10 mouse cellular contexts compared by ENCODE assay signal in genomic region chr9:55382441-55382840, GRCm38 (mm10). TPM values are rescaled to one million over a fixed set of nuclear protein-coding genes. Genes with fewer than 3 reads are reported as not detected.
DNase-seq lines count a peak whose midpoint lies in the region; ATAC-seq and TF ChIP-seq lines count a peak whose summit lies in the region.
"Had no signal": no experiment of that assay in that cellular context is flagged by ENCODE, and none has a peak within 500 bp of the region (broad histone marks: within the 10 kb centered on the region; RNA-seq: fewer than 3 reads in every experiment).

No protein-coding gene starts in this region.

- no peak overlapping the region for H3K9ac ChIP-seq in limb, embryonic 14.5 days (ENCODE audit: low read depth, low read length, severe bottlenecking)

- H3K4me1 ChIP-seq in limb, embryonic 14.5 days (ENCODE audit: control insufficient read depth, insufficient read depth, low read length) = no peaks in the 10 kb centered on the region

- H3K36me3 ChIP-seq in limb, embryonic 14.5 days (ENCODE audit: control insufficient read depth, insufficient read depth, low read length) = no peaks in the 10 kb centered on the region
- H3K36me3 ChIP-seq in splenic B cell, adult 2 months (ENCODE audit: control insufficient read depth, insufficient read depth, low read length, poor library complexity, severe bottlenecking) = no peaks in the 10 kb centered on the region

- peak; percentile 36 to 43 for DNase-seq in adrenal gland, adult 18-20 months (ENCODE audit: low spot score in 2 of 2)
- no peak for DNase-seq in adrenal gland, adult 2 months
- peak; percentile 21 to 36 for DNase-seq in left cerebral cortex, adult 18-20 months (ENCODE audit: low spot score in 2 of 2)
- no peak for DNase-seq in left cerebral cortex, postnatal 36 days (ENCODE audit: low spot score in 2 of 2)
- peak; percentile 38 for DNase-seq in WW6 (ENCODE audit: low read depth, low spot score)
- peak; percentile 76 for DNase-seq in embryo, embryonic 10 days (ENCODE audit: low spot score)
- peak; percentile 37 for DNase-seq in limb, embryonic 14.5 days (ENCODE audit: low spot score)
- DNase-seq in splenic B cell, adult 2 months (ENCODE audit: low read depth, low spot score) = peak; percentile 58

- WGBS in limb, embryonic 14.5 days = 28% methylated on average over 5 of the region's 5 CpGs

- H3K9me3 ChIP-seq in limb, embryonic 14.5 days (ENCODE audit: control insufficient read depth, low read length) = no peaks in the 10 kb centered on the region

- no peaks in the 10 kb centered on the region for H3K27me3 ChIP-seq in limb, embryonic 14.5 days (ENCODE audit: control insufficient read depth, insufficient read depth, low read length)
- no peaks in the 10 kb centered on the region for H3K27me3 ChIP-seq in splenic B cell, adult 2 months (ENCODE audit: control insufficient read depth, insufficient read depth, low read length, poor library complexity, severe bottlenecking)

- no peak for TF ChIP-seq POLR2A in limb, embryonic 14.5 days (IDR thresholded peaks at IDR 0.05; ENCODE audit: borderline replicate concordance, extremely low read depth, insufficient read depth, insufficient read length)

- ATAC-seq in limb, embryonic 14.5 days (ENCODE audit: low FRiP score, low read depth) = no peak

- H3K4me3 ChIP-seq in limb, embryonic 14.5 days (replicated peaks; ENCODE audit: low read length) = no peak overlapping the region
- H3K4me3 ChIP-seq: megakaryocyte, embryonic 14.5 days had no signal

- H3K27ac ChIP-seq in limb, embryonic 14.5 days (replicated peaks; ENCODE audit: low read depth, low read length) = no peak overlapping the region

- no peak overlapping the region for H3K4me2 ChIP-seq in limb, embryonic 14.5 days (replicated peaks; ENCODE audit: low read depth, low read length, severe bottlenecking)

- intact Hi-C loops in left cerebral cortex, postnatal 36 days (cut with DNase I) = no loop called here

RNA-seq across cellular contexts. Expression of gene Tmem266, which starts 55.7 kb away (rescaled TPM):
- under 1 TPM; 0.80 to 0.93 TPM for total RNA-seq in adrenal gland, adult 18-20 months (2021)
- 1 to 10 TPM in 1 of 2 experiments, under 1 TPM in 1; 0.69 to 1.0 TPM for total RNA-seq in adrenal gland, adult 2 months (2021)
- polyA plus RNA-seq in adrenal gland, adult 2 months (2012; rRNA removed) = 1.5 and 1.6 TPM in 2 replicates
- total RNA-seq in left cerebral cortex, adult 18-20 months (2021) = 10 to 100 TPM in 1 of 2 experiments, 1 to 10 TPM in 1; 9.2 to 10.0 TPM
- 1 to 10 TPM; 8.5 to 10.0 TPM for total RNA-seq in left cerebral cortex, postnatal 36 days (2021)
- 1.3 and 2.0 TPM in 2 replicates for polyA plus RNA-seq in limb, embryonic 14.5 days (2012; rRNA removed)
- 0.40 and 0.66 TPM in 2 replicates for polyA plus RNA-seq in limb, embryonic 14.5 days (2014; fragmentation: Nextera tagmentation; extraction: Ambion mirVana)
- polyA plus RNA-seq: heart, embryonic 14.5 days had no signal

RNA-seq across cellular contexts. Expression of gene Nrg4, which starts 55.8 kb away (rescaled TPM):
- total RNA-seq in adrenal gland, adult 18-20 months (2021) = 10 to 100 TPM; 23.4 to 37.3 TPM
- 10 to 100 TPM; 27.8 to 44.6 TPM for total RNA-seq in adrenal gland, adult 2 months (2021)
- 12.4 and 18.8 TPM in 2 replicates for polyA plus RNA-seq in adrenal gland, adult 2 months (2012; rRNA removed)
- total RNA-seq in left cerebral cortex, adult 18-20 months (2021) = under 1 TPM; 0.54 to 0.70 TPM
- total RNA-seq in left cerebral cortex, postnatal 36 days (2021) = 1 to 10 TPM in 1 of 2 experiments, under 1 TPM in 1; 0.96 to 1.0 TPM
- 0.99 and 1.1 TPM in 2 replicates for polyA plus RNA-seq in limb, embryonic 14.5 days (2012; rRNA removed)
- polyA plus RNA-seq in limb, embryonic 14.5 days (2014; fragmentation: Nextera tagmentation; extraction: Ambion mirVana) = 1.6 and 1.8 TPM in 2 replicates

Comparison
In these comparisons a context has a peak if more than half of its experiments do, and no peak if none do; other contexts are left out.
1. DNase-seq: peak in adrenal gland, adult 18-20 months (2 of 2), left cerebral cortex, adult 18-20 months (2 of 2), WW6 (single experiment), embryo, embryonic 10 days (single experiment), limb, embryonic 14.5 days (single experiment) and splenic B cell, adult 2 months (single experiment); none in adrenal gland, adult 2 months (single experiment) and left cerebral cortex, postnatal 36 days (0 of 2).
2. RNA of gene Tmem266, which starts 55.7 kb away (total RNA-seq): 9.2 to 10.0 TPM in left cerebral cortex, adult 18-20 months and 8.5 to 10.0 TPM in left cerebral cortex, postnatal 36 days; 0.69 to 1.0 TPM in adrenal gland, adult 2 months and 0.80 to 0.93 TPM in adrenal gland, adult 18-20 months; every median in the first group is over 4 times any median in the second.
3. RNA of gene Nrg4, which starts 55.8 kb away (total RNA-seq): 27.8 to 44.6 TPM in adrenal gland, adult 2 months and 23.4 to 37.3 TPM in adrenal gland, adult 18-20 months; 0.96 to 1.0 TPM in left cerebral cortex, postnatal 36 days and 0.54 to 0.70 TPM in left cerebral cortex, adult 18-20 months; every median in the first group is over 10 times any median in the second.